Mouse (Mus musculus) G1E (cell line): ENCODE data around the gene Bst2. TPM values are rescaled to one million over a fixed set of nuclear protein-coding genes. Genes with fewer than 3 reads are reported as not detected.

Experiments used
- ATAC-seq: 2 replicates; pipeline ENCODE4 v1.8.0; 2016; ENCODE audit warnings: mild to moderate bottlenecking; ENCODE audit not compliant: insufficient number of reproducible peaks, poor library complexity, low FRiP score, severe bottlenecking; ENCODE audit errors: extremely low read depth
- DNase-seq: peaks from one replicate; pipeline ENCODE4 v3.0.0; 2012; ENCODE audit warnings: low spot score
- H3K27me3 ChIP-seq: 2 replicates; pipeline ENCODE4 v1.6.1; 2012; ENCODE audit warnings: mild to moderate bottlenecking, low read length, inconsistent platforms; ENCODE audit not compliant: insufficient read depth
- H3K36me3 ChIP-seq: replicated peaks from 2 replicates; pipeline ENCODE3; 2012; ENCODE audit warnings: mild to moderate bottlenecking, inconsistent platforms
- H3K4me1 ChIP-seq: 2 replicates; pipeline ENCODE4 v1.6.1; 2012; ENCODE audit warnings: low read depth, low read length, inconsistent platforms, mixed read lengths; ENCODE audit not compliant: insufficient read depth
- H3K4me3 ChIP-seq: 2 replicates; pipeline ENCODE4 v1.5.1; 2012; ENCODE audit warnings: low read depth, mild to moderate bottlenecking, inconsistent platforms, low read length, moderate library complexity, mixed read lengths
- H3K9me3 ChIP-seq: replicated peaks from 2 replicates; pipeline ENCODE4 v1.6.1; 2012; ENCODE audit warnings: inconsistent platforms
- CTCF ChIP-seq: IDR thresholded peaks from 2 replicates; pipeline ENCODE4 v1.5.1; 2012; ENCODE audit warnings: low read depth, low read length, inconsistent platforms, mixed read lengths
- GATA1 ChIP-seq: IDR thresholded peaks from 2 replicates; pipeline ENCODE4 v1.6.1; 2012; ENCODE audit warnings: borderline replicate concordance, low read length, inconsistent platforms, mixed read lengths
- GATA2 ChIP-seq: IDR thresholded peaks from 2 replicates; pipeline ENCODE4 v1.6.1; 2012; ENCODE audit warnings: low read depth, low read length, inconsistent platforms, borderline replicate concordance
- POLR2AphosphoS5 ChIP-seq: IDR thresholded peaks from 2 replicates; pipeline ENCODE4 v1.6.1; 2012; ENCODE audit warnings: low read depth, low read length, inconsistent platforms; ENCODE audit not compliant: insufficient replicate concordance
- TAL1 ChIP-seq: conservative IDR thresholded peaks from 2 replicates; pipeline ENCODE4 v1.6.1; 2012; ENCODE audit warnings: low read depth, low read length, inconsistent platforms, mixed read lengths
- polyA plus RNA-seq: library from polyadenylated mRNA; stranded (reverse); fragments of >175 nt; gene quantifications from 2 replicates; pipeline ENCODE4 v1.2.3, GENCODE M21; 2012
- total RNA-seq, 2 experiments: library from RNA; stranded (forward) in 1 of 2; stranded (reverse) in 1 of 2; fragments of 200-1000 nt in 1 of 2; fragments of >200 nt in 1 of 2; fragmentation: Nextera tagmentation in 1 of 2; gene quantifications; 2 replicates each; pipeline ENCODE4 v1.2.3; 2014 to 2017

Bst2 gene
- total and polyA plus RNA-seq, 3 experiments = 7.6 to 44.0 (median 8.0) TPM

DNA sequence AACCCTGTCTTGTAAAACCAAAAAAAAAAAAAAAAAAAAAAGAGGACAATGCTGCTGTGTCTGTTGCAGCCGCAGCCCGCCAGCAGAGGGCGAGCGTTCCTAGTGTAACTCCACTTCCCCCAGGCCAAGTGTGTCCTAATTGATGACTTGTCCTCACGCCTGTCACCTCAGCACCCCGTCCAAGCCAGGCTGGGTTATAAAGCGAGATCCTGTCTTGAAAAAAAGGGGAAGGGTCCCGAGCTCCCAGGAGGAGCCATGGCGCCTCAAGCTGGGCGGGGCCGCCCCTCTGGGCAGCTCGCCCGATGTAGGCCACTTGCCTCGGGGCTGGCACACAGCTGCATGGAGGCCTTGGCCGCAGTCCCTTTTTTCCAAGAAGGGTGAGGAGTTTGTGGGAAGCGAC lies 42.2 kb downstream of the Bst2 start:
- TF ChIP-seq GATA1 (no peak), GATA2 (no peak), TAL1 (no peak), POLR2AphosphoS5 (no peak), CTCF (peak; percentile 47)
- ATAC-seq (peak; percentile 34; the same call in 1 of the 2 replicates), DNase-seq (peak; percentile 81)
- Histone ChIP-seq H3K9me3 (no peaks in the 10 kb centered on the region), H3K27me3 (no peaks in the 10 kb centered on the region), H3K4me1 (peaks cover 12% of the 10 kb centered on the region), H3K4me3 (no peak overlapping the region), H3K36me3 (peaks cover 60% of the 10 kb centered on the region)

DNA sequence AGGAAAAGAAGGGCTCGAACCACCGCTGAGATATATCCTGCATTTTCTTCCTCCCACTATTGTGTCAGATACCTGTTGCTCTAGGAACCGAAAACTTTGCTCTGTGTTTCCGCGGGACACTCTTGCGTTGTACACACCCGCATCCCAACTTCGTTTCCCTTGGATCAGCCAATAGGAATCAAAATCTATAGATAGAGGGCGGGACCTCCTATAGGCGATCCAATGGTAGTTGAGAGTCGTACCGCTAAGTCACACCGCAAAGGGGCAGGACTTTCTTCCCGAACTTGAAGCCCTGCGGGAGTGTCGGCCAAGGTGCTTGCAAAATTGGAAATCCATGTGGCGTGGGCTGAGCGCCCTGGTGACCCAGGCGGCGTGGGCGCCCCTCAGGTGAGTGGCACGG lies 48.8 kb downstream of the Bst2 start:
- H3K27me3 ChIP-seq = peaks cover 11% of the 10 kb centered on the region; the same call in 1 of the 2 replicates
- H3K4me1 ChIP-seq = peaks cover 58% of the 10 kb centered on the region
- peak; percentile 96 for DNase-seq
- H3K9me3 ChIP-seq = no peaks in the 10 kb centered on the region
- peak; percentile 90 for ATAC-seq
- H3K4me3 ChIP-seq = peak overlapping the region; percentile 88
- peaks cover 44% of the 10 kb centered on the region for H3K36me3 ChIP-seq
- TF ChIP-seq GATA1 (no peak), GATA2 (no peak), POLR2AphosphoS5 (no peak), CTCF (no peak), TAL1 (no peak)

GRCm38 (mm10) chr8:71487691-71488445 lies 49.4 kb downstream of the Bst2 start, which contains the start of gene Gtpbp3:
TSS of gene Gtpbp3 (plus strand) at chr8:71488103.
- Histone ChIP-seq H3K36me3 (peaks cover 40% of the 10 kb centered on the region), H3K4me1 (peaks cover 58% of the 10 kb centered on the region), H3K4me3 (peak within 1 kb of the TSS; percentile 88), H3K27me3 (peaks cover 11% of the 10 kb centered on the region; the same call in 1 of the 2 replicates), H3K9me3 (no peaks in the 10 kb centered on the region)
- TF ChIP-seq TAL1 = no peak
- no peak for TF ChIP-seq POLR2AphosphoS5
- TF ChIP-seq CTCF = no peak
- TF ChIP-seq GATA1 = no peak
- TF ChIP-seq GATA2 = no peak
- ATAC-seq (no peak), DNase-seq (peak; percentile 47)

DNA sequence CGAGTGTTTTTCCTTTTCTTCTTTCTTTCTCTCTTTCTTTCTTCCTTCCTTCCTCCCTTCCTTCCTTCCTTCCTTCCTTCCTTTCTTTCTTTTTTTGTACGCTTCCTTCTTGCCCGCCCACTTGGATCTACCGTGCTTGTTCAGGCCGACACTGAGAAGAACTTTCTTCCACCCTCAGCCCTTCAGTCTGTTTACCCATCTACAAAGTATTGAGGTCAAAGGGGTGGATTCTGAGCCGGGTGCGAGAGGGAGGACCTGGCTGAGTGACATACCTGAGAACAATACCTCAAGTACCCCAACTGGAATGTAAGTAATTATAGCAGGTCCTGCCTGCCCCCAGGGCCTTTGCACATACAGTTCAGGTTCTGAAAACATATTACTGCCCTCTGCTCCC lies 51.1 kb downstream of the Bst2 start:
- Histone ChIP-seq H3K4me3 (no peak overlapping the region; the same call in 1 of the 2 replicates), H3K27me3 (peaks cover 14% of the 10 kb centered on the region; the same call in 1 of the 2 replicates), H3K4me1 (peaks cover 55% of the 10 kb centered on the region), H3K36me3 (peaks cover 22% of the 10 kb centered on the region), H3K9me3 (no peaks in the 10 kb centered on the region)
- ATAC-seq = no peak
- TF ChIP-seq CTCF = no peak
- TF ChIP-seq TAL1 = no peak
- no peak for TF ChIP-seq GATA1
- no peak for TF ChIP-seq GATA2
- TF ChIP-seq POLR2AphosphoS5 = no peak
- DNase-seq = no peak

GRCm38 (mm10) chr8:71485142-71486135 lies 51.8 kb downstream of the Bst2 start, which contains the start of gene Ano8:
TSS of gene Ano8 (minus strand) at chr8:71485963.
- ATAC-seq (no peak), DNase-seq (peak; percentile 53)
- Histone ChIP-seq H3K36me3 (peaks cover 15% of the 10 kb centered on the region), H3K9me3 (no peaks in the 10 kb centered on the region), H3K27me3 (peaks cover 18% of the 10 kb centered on the region; the same call in 1 of the 2 replicates), H3K4me1 (peaks cover 59% of the 10 kb centered on the region), H3K4me3 (peak within 1 kb of the TSS; percentile 73)
- no peak for TF ChIP-seq GATA2
- TF ChIP-seq GATA1 = no peak
- TF ChIP-seq TAL1 = no peak

- ATAC-seq (no peak), DNase-seq (no peak)
- TF ChIP-seq GATA2 = no peak
- peaks cover 53% of the 10 kb centered on the region for H3K4me1 ChIP-seq
- no peaks in the 10 kb centered on the region for H3K9me3 ChIP-seq
- peaks cover 20% of the 10 kb centered on the region; the same call in 1 of the 2 replicates for H3K27me3 ChIP-seq
- H3K4me3 ChIP-seq = peak overlapping the region; percentile 17
- peaks cover 8% of the 10 kb centered on the region for H3K36me3 ChIP-seq
These were observed 52.5 kb downstream of the Bst2 start for GRCm38 (mm10) chr8:71484736-71485135.

Other genes starting within 250 kb of the Bst2 start
Only the 20 nearest of the 25 such genes appear.
- gene Ushbp1, start 141.7 kb downstream of the Bst2 start, total RNA-seq (2014; fragmentation: Nextera tagmentation) = not detected in 2 replicates
- gene Ushbp1, start 141.7 kb downstream of the Bst2 start, total RNA-seq (2017) = 0.06 and 0.11 TPM in 2 replicates
- gene Ushbp1, start 141.7 kb downstream of the Bst2 start, polyA plus RNA-seq = 0.08 and 0.09 TPM in 2 replicates
- 58.4 and 83.8 TPM in 2 replicates for gene Babam1, start 140.6 kb downstream of the Bst2 start, total RNA-seq (2014; fragmentation: Nextera tagmentation)
- 90.3 and 92.1 TPM in 2 replicates for gene Babam1, start 140.6 kb downstream of the Bst2 start, total RNA-seq (2017)
- 106 and 107 TPM in 2 replicates for gene Babam1, start 140.6 kb downstream of the Bst2 start, polyA plus RNA-seq
- gene Ankle1, start 131.4 kb downstream of the Bst2 start, total RNA-seq (2014; fragmentation: Nextera tagmentation) = 5.9 and 16.2 TPM in 2 replicates
- 9.8 and 12.1 TPM in 2 replicates for gene Ankle1, start 131.4 kb downstream of the Bst2 start, total RNA-seq (2017)
- gene Ankle1, start 131.4 kb downstream of the Bst2 start, polyA plus RNA-seq = 13.7 and 15.1 TPM in 2 replicates
- gene Abhd8, start 73.8 kb downstream of the Bst2 start, total RNA-seq (2014; fragmentation: Nextera tagmentation) = 2.6 and 3.9 TPM in 2 replicates
- 4.5 and 5.0 TPM in 2 replicates for gene Abhd8, start 73.8 kb downstream of the Bst2 start, total RNA-seq (2017)
- 17.0 and 20.9 TPM in 2 replicates for gene Abhd8, start 73.8 kb downstream of the Bst2 start, polyA plus RNA-seq
- 42.0 and 65.5 TPM in 2 replicates for gene Mrpl34, start 72.5 kb downstream of the Bst2 start, total RNA-seq (2014; fragmentation: Nextera tagmentation)
- gene Mrpl34, start 72.5 kb downstream of the Bst2 start, total RNA-seq (2017) = 68.2 and 74.9 TPM in 2 replicates
- 149 and 161 TPM in 2 replicates for gene Mrpl34, start 72.5 kb downstream of the Bst2 start, polyA plus RNA-seq
- gene Dda1, start 68.3 kb downstream of the Bst2 start, total RNA-seq (2014; fragmentation: Nextera tagmentation) = 51.9 and 56.2 TPM in 2 replicates
- gene Dda1, start 68.3 kb downstream of the Bst2 start, total RNA-seq (2017) = 16.2 and 19.6 TPM in 2 replicates
- gene Dda1, start 68.3 kb downstream of the Bst2 start, polyA plus RNA-seq = 209 and 288 TPM in 2 replicates
- 0.97 and 1.1 TPM in 2 replicates for gene Ano8, start 51.5 kb downstream of the Bst2 start, total RNA-seq (2014; fragmentation: Nextera tagmentation)
- 2.1 and 2.5 TPM in 2 replicates for gene Ano8, start 51.5 kb downstream of the Bst2 start, total RNA-seq (2017)
- gene Ano8, start 51.5 kb downstream of the Bst2 start, polyA plus RNA-seq = 1.4 and 1.5 TPM in 2 replicates
- gene Gtpbp3, start 49.4 kb downstream of the Bst2 start, total RNA-seq (2014; fragmentation: Nextera tagmentation) = 5.8 and 6.4 TPM in 2 replicates
- gene Gtpbp3, start 49.4 kb downstream of the Bst2 start, total RNA-seq (2017) = 14.6 and 18.2 TPM in 2 replicates
- 26.1 and 33.3 TPM in 2 replicates for gene Gtpbp3, start 49.4 kb downstream of the Bst2 start, polyA plus RNA-seq
- gene Plvap, start 25.7 kb downstream of the Bst2 start, total RNA-seq (2014; fragmentation: Nextera tagmentation) = not detected in 2 replicates
- gene Plvap, start 25.7 kb downstream of the Bst2 start, total RNA-seq (2017) = 0.16 and 0.17 TPM in 2 replicates
- 0.88 and 0.90 TPM in 2 replicates for gene Plvap, start 25.7 kb downstream of the Bst2 start, polyA plus RNA-seq
- gene Ccdc194, start 11.7 kb downstream of the Bst2 start, total RNA-seq (2014; fragmentation: Nextera tagmentation) = not detected in 2 replicates
- 0.22 TPM in 1 of 2 replicates, not detected in the other for gene Ccdc194, start 11.7 kb downstream of the Bst2 start, total RNA-seq (2017)
- not detected in 2 replicates for gene Ccdc194, start 11.7 kb downstream of the Bst2 start, polyA plus RNA-seq
- 40.4 and 41.4 TPM in 2 replicates for gene Mvb12a, start 5.5 kb upstream of the Bst2 start, total RNA-seq (2014; fragmentation: Nextera tagmentation)
- gene Mvb12a, start 5.5 kb upstream of the Bst2 start, total RNA-seq (2017) = 56.2 and 75.9 TPM in 2 replicates
- 132 and 166 TPM in 2 replicates for gene Mvb12a, start 5.5 kb upstream of the Bst2 start, polyA plus RNA-seq
- gene Tmem221, start 21.4 kb upstream of the Bst2 start, total RNA-seq (2014; fragmentation: Nextera tagmentation) = not detected in 2 replicates
- not detected in 2 replicates for gene Tmem221, start 21.4 kb upstream of the Bst2 start, total RNA-seq (2017)
- gene Tmem221, start 21.4 kb upstream of the Bst2 start, polyA plus RNA-seq = not detected in 2 replicates
- not detected in 2 replicates for gene Nxnl1, start 29.1 kb upstream of the Bst2 start, total RNA-seq (2014; fragmentation: Nextera tagmentation)
- not detected in 2 replicates for gene Nxnl1, start 29.1 kb upstream of the Bst2 start, total RNA-seq (2017)
- not detected in 2 replicates for gene Nxnl1, start 29.1 kb upstream of the Bst2 start, polyA plus RNA-seq
- gene Slc27a1, start 31.4 kb upstream of the Bst2 start, total RNA-seq (2014; fragmentation: Nextera tagmentation) = not detected in 2 replicates
- gene Slc27a1, start 31.4 kb upstream of the Bst2 start, total RNA-seq (2017) = 0.12 and 0.33 TPM in 2 replicates
- not detected in 2 replicates for gene Slc27a1, start 31.4 kb upstream of the Bst2 start, polyA plus RNA-seq
- 39.7 and 47.5 TPM in 2 replicates for gene Pgls, start 54.7 kb upstream of the Bst2 start, total RNA-seq (2014; fragmentation: Nextera tagmentation)
- 87.2 and 140 TPM in 2 replicates for gene Pgls, start 54.7 kb upstream of the Bst2 start, total RNA-seq (2017)
- gene Pgls, start 54.7 kb upstream of the Bst2 start, polyA plus RNA-seq = 331 and 360 TPM in 2 replicates
- gene Fam129c, start 60.2 kb upstream of the Bst2 start, total RNA-seq (2014; fragmentation: Nextera tagmentation) = 8.3 and 11.4 TPM in 2 replicates
- gene Fam129c, start 60.2 kb upstream of the Bst2 start, total RNA-seq (2017) = 6.6 and 7.0 TPM in 2 replicates
- gene Fam129c, start 60.2 kb upstream of the Bst2 start, polyA plus RNA-seq = 8.1 and 10.4 TPM in 2 replicates
- 35.7 and 38.7 TPM in 2 replicates for gene Colgalt1, start 73.5 kb upstream of the Bst2 start, total RNA-seq (2014; fragmentation: Nextera tagmentation)
- gene Colgalt1, start 73.5 kb upstream of the Bst2 start, total RNA-seq (2017) = 30.5 and 42.4 TPM in 2 replicates
- gene Colgalt1, start 73.5 kb upstream of the Bst2 start, polyA plus RNA-seq = 37.6 and 42.6 TPM in 2 replicates
- 6.5 and 7.3 TPM in 2 replicates for gene Unc13a, start 134.3 kb upstream of the Bst2 start, total RNA-seq (2014; fragmentation: Nextera tagmentation)
- gene Unc13a, start 134.3 kb upstream of the Bst2 start, total RNA-seq (2017) = 4.1 and 5.2 TPM in 2 replicates
- gene Unc13a, start 134.3 kb upstream of the Bst2 start, polyA plus RNA-seq = 3.7 and 4.6 TPM in 2 replicates
- gene Jak3, start 138.8 kb upstream of the Bst2 start, total RNA-seq (2014; fragmentation: Nextera tagmentation) = 29.8 and 32.0 TPM in 2 replicates
- gene Jak3, start 138.8 kb upstream of the Bst2 start, total RNA-seq (2017) = 15.7 and 15.9 TPM in 2 replicates
- gene Jak3, start 138.8 kb upstream of the Bst2 start, polyA plus RNA-seq = 68.8 and 73.6 TPM in 2 replicates
- 3.4 and 9.1 TPM in 2 replicates for gene Insl3, start 151.8 kb upstream of the Bst2 start, total RNA-seq (2014; fragmentation: Nextera tagmentation)
- gene Insl3, start 151.8 kb upstream of the Bst2 start, total RNA-seq (2017) = 2.7 and 4.6 TPM in 2 replicates
- 28.6 and 35.3 TPM in 2 replicates for gene Insl3, start 151.8 kb upstream of the Bst2 start, polyA plus RNA-seq